9 mouse cellular contexts compared by ENCODE assay signal in genomic region chr10:59222271-59223101, GRCm38 (mm10). TPM values are rescaled to one million over a fixed set of nuclear protein-coding genes. Genes with fewer than 3 reads are reported as not detected.
A peak's percentile ranks its signal among the peaks of the same experiment; 100 is the strongest.
DNase-seq lines count a peak whose midpoint lies in the region; ATAC-seq and TF ChIP-seq lines count a peak whose summit lies in the region.
"Had no signal": no experiment of that assay in that cellular context is flagged by ENCODE, and none has a peak within 500 bp of the region (broad histone marks: within the 10 kb centered on the region; RNA-seq: fewer than 3 reads in every experiment).

No protein-coding gene starts in this region.

- peak overlapping the region; percentile 90 for H3K4me3 ChIP-seq in gastrocnemius, adult 2 months
- peak overlapping the region; percentile 99 for H3K4me3 ChIP-seq in hindbrain, embryonic 15.5 days
- peak overlapping the region; percentile 91 for H3K4me3 ChIP-seq in megakaryocyte, embryonic 14.5 days (replicated peaks)

- ATAC-seq in hindbrain, embryonic 15.5 days (ENCODE audit: low FRiP score, low read depth), result peak; percentile 52

- 2% methylated on average over 49 of the region's 49 CpGs for WGBS in hindbrain, embryonic 15.5 days

- H3K9ac ChIP-seq in hindbrain, embryonic 15.5 days, result peak overlapping the region; percentile 94

- no peaks in the 10 kb centered on the region for H3K36me3 ChIP-seq in hindbrain, embryonic 15.5 days
- no peaks in the 10 kb centered on the region for H3K36me3 ChIP-seq in megakaryocyte, embryonic 14.5 days (replicated peaks; ENCODE audit: low read length)

- no peaks in the 10 kb centered on the region for H3K27me3 ChIP-seq in hindbrain, embryonic 15.5 days
- peaks cover 81% of the 10 kb centered on the region for H3K27me3 ChIP-seq in megakaryocyte, embryonic 14.5 days (replicated peaks)

- intact Hi-C loops in gastrocnemius, adult 2 months (cut with DNase I), result loop anchor here (5.0 kb wide), 2 partner anchors 55 to 480 kb away; partner anchors contain the start of gene Micu1
- intact Hi-C loops in left cerebral cortex, postnatal 14 days (cut with DNase I), result no loop called here

- H3K4me1 ChIP-seq in hindbrain, embryonic 15.5 days (replicated peaks), result peaks cover 25% of the 10 kb centered on the region
- peaks cover 21% of the 10 kb centered on the region for H3K4me1 ChIP-seq in megakaryocyte, embryonic 14.5 days

- peak overlapping the region; percentile 91 for H3K27ac ChIP-seq in gastrocnemius, adult 2 months
- peak overlapping the region; percentile 98 for H3K27ac ChIP-seq in hindbrain, embryonic 15.5 days (replicated peaks)

- peak overlapping the region; percentile 97 for H3K4me2 ChIP-seq in hindbrain, embryonic 15.5 days

- peak; percentile 7 to 36 for DNase-seq in left cerebral cortex, adult 18-20 months (ENCODE audit: low spot score in 2 of 2)
- no peak for DNase-seq in left cerebral cortex, adult 11 months (ENCODE audit: low spot score)
- DNase-seq in cerebellum, postnatal 10 days, result peak; percentile 75 to 80
- DNase-seq in gastrocnemius, adult 2 months, result peak; percentile 56
- DNase-seq in left cerebral cortex, postnatal 14 days (ENCODE audit: low spot score in 2 of 2), result peak; percentile 6 to 21
- peak; percentile 21 for DNase-seq in right cerebral cortex, postnatal 25 days

- H3K9me3 ChIP-seq in hindbrain, embryonic 15.5 days, result no peaks in the 10 kb centered on the region
- peaks cover 8% of the 10 kb centered on the region for H3K9me3 ChIP-seq in megakaryocyte, embryonic 14.5 days

- TF ChIP-seq CTCF in gastrocnemius, adult 2 months (IDR thresholded peaks at IDR 0.05), result no peak

RNA-seq across cellular contexts. Expression of gene Sowahc, which starts 0.7 kb away (rescaled TPM):
- 1 to 10 TPM; 6.9 to 7.8 TPM for total RNA-seq in left cerebral cortex, adult 18-20 months (2021)
- under 1 TPM; 0.75 to 0.77 TPM for total RNA-seq in gastrocnemius, adult 2 months (2021)
- 18.2 and 19.2 TPM in 2 replicates for polyA plus RNA-seq in hindbrain, embryonic 15.5 days (2015; fragmentation: Nextera tagmentation; extraction: Ambion mirVana)
- total RNA-seq in left cerebral cortex, postnatal 14 days (2021), result 1 to 10 TPM; 7.9 to 9.7 TPM
- 0.27 TPM in 1 of 2 replicates, not detected in the other for polyA plus RNA-seq in megakaryocyte, embryonic 14.5 days (2012; ENCODE audit: insufficient read depth, low replicate concordance)
- total RNA-seq: MEL had no signal

RNA-seq across cellular contexts. Expression of gene Sept10, which starts 0.8 kb away (rescaled TPM):
- total RNA-seq in left cerebral cortex, adult 18-20 months (2021), result 1 to 10 TPM; 5.5 to 7.1 TPM
- total RNA-seq in gastrocnemius, adult 2 months (2021), result 1 to 10 TPM; 6.0 to 7.6 TPM
- polyA plus RNA-seq in hindbrain, embryonic 15.5 days (2015; fragmentation: Nextera tagmentation; extraction: Ambion mirVana), result 15.4 and 17.0 TPM in 2 replicates
- total RNA-seq in left cerebral cortex, postnatal 14 days (2021), result 1 to 10 TPM; 7.4 to 9.5 TPM
- polyA plus RNA-seq in megakaryocyte, embryonic 14.5 days (2012; ENCODE audit: insufficient read depth, low replicate concordance), result not detected in 2 replicates
- total RNA-seq: MEL had no signal

Comparison
In these comparisons a context has a peak if more than half of its experiments do, and no peak if none do; other contexts are left out.
1. RNA of gene Sowahc, which starts 0.7 kb away (total RNA-seq): 7.9 to 9.7 TPM in left cerebral cortex, postnatal 14 days and 6.9 to 7.8 TPM in left cerebral cortex, adult 18-20 months; 0.75 to 0.77 TPM in gastrocnemius, adult 2 months; every median in the first group is over 4 times any median in the second.
2. Peak in every context shown above with its lines, with median percentiles within 50 percentile points of each other: H3K4me3 ChIP-seq.